Mouse (Mus musculus): ENCODE measurements at regions not wholly inside any gene's neighbourhood (a gene's known extent, or its start where the extent isn't known, plus 50 kb on each side); places are given as distances from the start of the nearest gene placed in this dataset.

GRCm38 (mm10) chr1:184436387-184436786, 296.0 kb downstream of the Hlx start:
- TF ChIP-seq CTCF (IDR thresholded peaks at IDR 0.05; ENCODE audit: extremely low read depth, insufficient read depth, low read length), result no peak
- no peak for TF ChIP-seq POLR2A (IDR thresholded peaks at IDR 0.05; ENCODE audit: extremely low read depth, insufficient read depth, low read length)

Measured in cortical plate, adult 2 months (tissue).